Mouse (Mus musculus) c-Kit-negative CD71-positive TER-119-positive erythroid progenitor cells, embryonic 14.5 days (primary cell): ENCODE results near the gene Coq3.

Experiments used
- DNase-seq: peaks from one replicate; pipeline ENCODE4 v3.0.0-alpha.2; 2013; ENCODE audit warnings: low read depth, low spot score

Gene Coq3

DNA sequence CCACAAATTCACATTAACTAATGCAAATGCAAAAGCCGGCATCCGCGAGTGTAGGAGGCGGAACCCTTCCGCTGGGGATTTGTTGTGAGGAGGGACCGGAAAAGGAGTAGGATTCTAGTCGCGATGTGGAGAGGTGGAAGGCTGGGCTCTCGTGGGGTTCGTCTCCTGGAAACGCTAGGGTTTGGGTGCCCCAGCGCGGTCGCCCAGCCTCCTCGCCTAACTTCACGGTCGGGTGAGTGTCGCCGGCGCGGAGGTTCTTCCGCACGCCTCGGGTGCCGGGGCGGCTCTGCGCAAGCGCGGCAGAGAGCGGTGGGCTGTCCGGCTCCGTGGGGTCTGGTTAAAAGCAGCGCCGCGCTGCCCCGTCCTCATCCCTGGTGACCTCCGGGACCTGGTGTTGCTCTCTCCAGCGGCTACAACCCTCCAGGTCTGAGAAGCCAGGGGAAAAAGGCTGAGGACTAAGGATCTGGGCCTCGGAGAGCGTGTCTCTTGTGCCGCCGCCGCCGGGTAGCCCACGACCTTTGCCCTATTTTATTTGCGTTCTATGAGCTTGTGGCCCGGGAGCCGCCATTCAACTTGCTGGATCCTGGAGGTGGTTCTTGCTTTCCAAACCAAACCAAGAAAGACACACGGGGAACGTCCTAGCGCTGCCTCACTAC, at the start of gene Coq3:
Gene Coq3, plus strand, starts transcription at position 109 of the 656 bp plus-strand sequence.
- peak; percentile 46 for DNase-seq

- DNase-seq: no peak
These were observed 46.6 kb upstream of the Coq3 start for GRCm38 (mm10) chr4:21832844-21833243.

- peak; percentile 94 for DNase-seq
These were observed 31.8 kb upstream of the Coq3 start, which contains the start of gene Pnisr for GRCm38 (mm10) chr4:21847481-21848286. TSS of gene Pnisr (plus strand) at chr4:21847583.

GRCm38 (mm10) chr4:21848287-21848630, 31.2 kb upstream of the Coq3 start:
- peak; percentile 78 for DNase-seq

- no peak for DNase-seq
These were observed 22.0 kb upstream of the Coq3 start for GRCm38 (mm10) chr4:21857481-21857880.

- no peak for DNase-seq
These were observed 14.2 kb upstream of the Coq3 start for GRCm38 (mm10) chr4:21865226-21865625.

DNA sequence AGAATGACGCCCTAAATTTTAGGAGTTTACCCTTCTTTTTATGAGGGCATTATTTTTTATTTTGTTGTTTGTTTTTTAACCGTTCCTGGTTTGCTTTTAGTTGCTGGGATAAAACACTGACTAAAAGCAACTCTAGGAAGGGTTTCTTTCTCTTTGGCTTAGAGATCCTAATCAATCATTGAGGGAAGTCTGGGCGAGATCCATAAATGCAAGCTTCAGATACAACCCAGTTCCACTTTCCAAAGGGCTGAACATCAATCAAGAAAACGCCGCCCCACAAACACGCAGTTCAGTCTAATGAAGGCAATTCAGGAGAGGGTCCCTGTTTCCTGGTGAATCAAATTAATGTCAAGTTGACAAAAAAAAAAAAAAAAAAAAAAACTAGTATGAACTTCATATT, 697 bp upstream of the Coq3 start:
- DNase-seq: no peak

GRCm38 (mm10) chr4:21882806-21883205, 3.3 kb downstream of the Coq3 start:
- no peak for DNase-seq

DNA sequence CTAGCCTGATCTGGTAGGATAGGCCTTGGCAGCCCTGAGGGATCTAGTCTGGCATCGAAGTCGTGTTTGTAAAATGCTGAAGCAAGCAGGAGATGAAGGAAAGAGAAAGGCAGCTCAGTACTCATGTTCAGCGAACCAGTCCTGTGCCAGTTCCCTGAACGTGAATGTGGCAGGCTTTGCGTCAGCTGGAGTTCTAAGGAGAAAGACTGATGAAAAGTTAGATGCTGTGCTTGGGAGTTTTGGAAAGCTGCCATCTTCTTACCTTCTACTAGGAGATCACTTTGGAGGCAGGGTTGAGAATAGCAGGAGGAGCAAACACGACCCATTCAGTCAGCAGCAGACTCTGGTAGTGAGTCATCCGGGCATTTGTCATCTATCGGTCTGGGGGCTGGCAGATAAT, 6.4 kb downstream of the Coq3 start:
- DNase-seq: no peak

- no peak for DNase-seq
These were observed 51.7 kb downstream of the Coq3 start, which contains the start of gene Faxc for GRCm38 (mm10) chr4:21930971-21931771. TSS of gene Faxc (plus strand) at chr4:21931329.

DNA sequence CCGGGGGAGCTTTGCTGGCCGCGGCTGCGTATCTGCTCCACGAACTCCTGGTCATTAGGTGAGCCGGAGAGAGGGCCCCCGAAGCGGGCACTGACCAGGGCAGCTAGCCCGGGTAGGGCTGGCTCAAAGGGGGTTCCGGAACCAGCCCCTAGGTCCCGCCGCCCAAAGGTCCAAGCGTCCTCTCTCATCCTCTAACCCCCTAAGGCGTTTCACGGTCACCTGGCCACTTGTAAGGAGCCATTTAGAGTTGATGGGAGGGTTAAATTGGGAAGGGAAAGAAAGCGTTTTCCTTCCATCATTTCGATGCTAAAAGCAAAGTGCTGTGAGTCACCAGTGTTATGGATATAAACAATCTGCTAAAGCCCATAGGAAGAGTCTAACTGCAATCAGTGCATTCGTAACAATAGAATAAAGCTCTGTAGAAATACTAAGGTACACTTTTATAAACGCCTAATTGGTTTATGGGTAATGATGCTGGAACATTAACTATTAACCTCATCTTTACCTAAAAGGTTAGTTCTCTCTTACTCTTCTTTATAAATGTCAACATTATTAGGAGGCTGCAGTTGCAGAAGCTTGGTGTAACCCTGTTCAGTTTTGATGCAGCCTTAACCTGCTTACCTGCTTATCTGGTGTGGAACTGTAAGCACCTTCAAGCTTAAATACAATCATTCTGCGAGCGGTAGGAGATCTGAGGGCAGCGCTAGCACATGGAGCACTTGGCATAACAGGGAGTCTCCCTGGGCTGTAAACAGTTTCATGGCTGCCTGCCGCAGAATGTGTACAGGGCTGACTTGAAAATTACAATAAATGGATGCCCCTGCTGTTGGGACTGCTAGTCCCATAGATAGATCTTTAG, 52.5 kb downstream of the Coq3 start:
- DNase-seq: no peak

DNA sequence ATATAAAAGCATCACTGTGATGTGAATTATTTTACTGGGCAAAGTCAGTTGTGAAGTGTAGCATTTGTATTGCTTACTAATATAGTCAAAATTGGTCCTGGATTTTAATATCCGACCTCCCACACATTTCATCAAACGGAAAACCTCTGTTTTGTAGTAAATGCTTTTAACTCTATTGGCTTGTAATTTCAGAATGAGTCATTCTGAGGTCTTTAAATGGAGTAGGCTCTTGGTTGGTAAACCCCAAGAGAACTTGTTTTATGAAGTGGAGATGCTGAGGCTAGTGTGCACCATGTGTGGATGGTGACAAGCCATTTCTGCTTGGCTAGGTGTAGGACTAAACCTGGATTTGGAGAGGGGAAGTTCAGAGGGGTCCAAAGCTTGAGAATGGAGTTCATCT, 55.9 kb downstream of the Coq3 start:
- DNase-seq: no peak

DNA sequence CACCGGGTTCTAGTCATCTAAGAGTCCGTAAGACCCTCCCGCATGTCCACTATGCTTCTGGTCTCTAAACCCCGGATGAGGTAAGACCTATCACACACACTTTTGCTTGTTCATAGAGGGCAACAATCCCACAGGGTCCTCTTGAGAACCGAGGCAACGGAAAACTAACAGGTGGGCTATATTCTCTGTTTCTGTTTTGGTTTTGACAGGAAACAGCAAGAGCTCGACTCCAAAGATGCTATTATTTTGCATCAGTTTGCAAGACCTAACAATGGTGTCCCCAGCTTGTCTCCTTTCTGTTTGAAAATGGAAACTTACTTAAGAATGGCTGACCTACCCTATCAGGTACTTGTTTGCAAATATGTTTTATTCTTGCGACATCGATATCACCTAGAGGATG, 57.0 kb downstream of the Coq3 start:
- DNase-seq: no peak

- no peak for DNase-seq
These were observed 58.4 kb downstream of the Coq3 start for GRCm38 (mm10) chr4:21937890-21938289.

DNA sequence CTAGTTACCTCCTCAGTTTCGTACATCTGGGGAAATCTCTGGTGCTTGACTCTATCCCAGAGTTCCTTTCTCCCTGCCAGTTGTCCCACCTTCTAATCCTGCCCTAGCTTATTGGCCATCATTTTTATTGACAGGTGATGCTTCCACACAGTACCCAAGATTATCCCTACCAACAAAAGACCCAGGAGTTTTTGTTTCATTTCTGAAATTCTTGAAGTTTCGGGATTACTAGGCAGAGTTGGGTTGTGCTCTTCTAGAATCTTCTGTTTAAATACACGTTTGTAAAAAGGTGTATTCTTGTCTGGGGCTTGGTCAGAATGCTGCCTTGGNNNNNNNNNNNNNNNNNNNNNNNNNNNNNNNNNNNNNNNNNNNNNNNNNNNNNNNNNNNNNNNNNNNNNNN, 65.2 kb downstream of the Coq3 start:
- DNase-seq: no peak

- DNase-seq: no peak
These were observed 72.0 kb downstream of the Coq3 start for GRCm38 (mm10) chr4:21951444-21951843.

- no peak for DNase-seq
These were observed 72.8 kb downstream of the Coq3 start for GRCm38 (mm10) chr4:21952255-21952654.

- no peak for DNase-seq
These were observed 78.3 kb downstream of the Coq3 start for GRCm38 (mm10) chr4:21957570-21958321.
